Mouse (Mus musculus): ENCODE measurements around the gene Tbx3. TPM values are rescaled to one million over a fixed set of nuclear protein-coding genes. Genes with fewer than 3 reads are reported as not detected.

Gene Tbx3
- polyA plus RNA-seq, 1 experiment from 2014 or later = 2.8 TPM

DNA sequence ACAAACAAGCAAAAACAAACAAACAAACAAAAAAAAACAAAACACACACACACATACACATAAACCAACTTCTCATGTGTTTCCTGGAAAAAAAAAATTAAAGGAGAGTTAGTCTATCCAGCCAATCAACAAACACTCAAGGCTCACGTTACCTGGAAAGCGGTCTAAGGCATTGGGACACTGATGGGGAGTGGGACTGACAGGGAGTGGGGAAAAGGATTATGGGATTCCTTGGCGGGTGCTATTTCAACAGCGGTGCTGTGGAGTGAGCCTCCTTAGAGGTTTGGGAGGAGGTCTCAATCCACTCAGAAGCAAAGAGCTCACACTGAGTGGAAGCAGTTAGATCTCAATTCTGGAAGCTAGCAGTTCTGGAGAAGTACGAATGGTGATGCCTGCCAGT, 12.1 kb upstream of the Tbx3 start:
- no peak for DNase-seq
- no peaks in the 10 kb centered on the region for H3K9me3 ChIP-seq (ENCODE audit: low read length)
- H3K4me3 ChIP-seq (ENCODE audit: low read depth, low read length) = no peak overlapping the region
- no peak overlapping the region for H3K9ac ChIP-seq (replicated peaks)
- no peak overlapping the region for H3K27ac ChIP-seq (ENCODE audit: low read depth)
- 19% methylated on average over 5 of the region's 5 CpGs for WGBS (ENCODE audit: insufficient replicate concordance)
- H3K36me3 ChIP-seq (replicated peaks; ENCODE audit: insufficient read depth, low read length) = no peaks in the 10 kb centered on the region
- TF ChIP-seq EP300 (IDR thresholded peaks at IDR 0.05; ENCODE audit: low read depth) = no peak
- H3K4me1 ChIP-seq (ENCODE audit: insufficient read depth) = no peaks in the 10 kb centered on the region
- no peak overlapping the region for H3K4me2 ChIP-seq (ENCODE audit: low read depth, low read length)
- H3K27me3 ChIP-seq (ENCODE audit: insufficient read depth, low read length) = peaks cover 71% of the 10 kb centered on the region
- no peak for ATAC-seq

- ATAC-seq (no peak), DNase-seq (no peak)
- H3K27me3 ChIP-seq (ENCODE audit: insufficient read depth, low read length) = peaks cover 77% of the 10 kb centered on the region
- no peaks in the 10 kb centered on the region for H3K36me3 ChIP-seq (replicated peaks; ENCODE audit: insufficient read depth, low read length)
- H3K9ac ChIP-seq (replicated peaks) = no peak overlapping the region
- H3K4me1 ChIP-seq (ENCODE audit: insufficient read depth) = no peaks in the 10 kb centered on the region
- H3K4me2 ChIP-seq (ENCODE audit: low read depth, low read length) = no peak overlapping the region
- H3K27ac ChIP-seq (ENCODE audit: low read depth) = no peak overlapping the region
- TF ChIP-seq CTCF (IDR thresholded peaks at IDR 0.05; ENCODE audit: low read depth) (no peak), EP300 (IDR thresholded peaks at IDR 0.05; ENCODE audit: low read depth) (no peak)
- H3K9me3 ChIP-seq (ENCODE audit: low read length) = no peaks in the 10 kb centered on the region
- WGBS (ENCODE audit: insufficient replicate concordance) = 7% methylated on average over 3 of the region's 3 CpGs
- no peak overlapping the region for H3K4me3 ChIP-seq (ENCODE audit: low read depth, low read length)
Observed at GRCm38 (mm10) chr5:119659041-119659440, 11.4 kb upstream of the Tbx3 start.

DNA sequence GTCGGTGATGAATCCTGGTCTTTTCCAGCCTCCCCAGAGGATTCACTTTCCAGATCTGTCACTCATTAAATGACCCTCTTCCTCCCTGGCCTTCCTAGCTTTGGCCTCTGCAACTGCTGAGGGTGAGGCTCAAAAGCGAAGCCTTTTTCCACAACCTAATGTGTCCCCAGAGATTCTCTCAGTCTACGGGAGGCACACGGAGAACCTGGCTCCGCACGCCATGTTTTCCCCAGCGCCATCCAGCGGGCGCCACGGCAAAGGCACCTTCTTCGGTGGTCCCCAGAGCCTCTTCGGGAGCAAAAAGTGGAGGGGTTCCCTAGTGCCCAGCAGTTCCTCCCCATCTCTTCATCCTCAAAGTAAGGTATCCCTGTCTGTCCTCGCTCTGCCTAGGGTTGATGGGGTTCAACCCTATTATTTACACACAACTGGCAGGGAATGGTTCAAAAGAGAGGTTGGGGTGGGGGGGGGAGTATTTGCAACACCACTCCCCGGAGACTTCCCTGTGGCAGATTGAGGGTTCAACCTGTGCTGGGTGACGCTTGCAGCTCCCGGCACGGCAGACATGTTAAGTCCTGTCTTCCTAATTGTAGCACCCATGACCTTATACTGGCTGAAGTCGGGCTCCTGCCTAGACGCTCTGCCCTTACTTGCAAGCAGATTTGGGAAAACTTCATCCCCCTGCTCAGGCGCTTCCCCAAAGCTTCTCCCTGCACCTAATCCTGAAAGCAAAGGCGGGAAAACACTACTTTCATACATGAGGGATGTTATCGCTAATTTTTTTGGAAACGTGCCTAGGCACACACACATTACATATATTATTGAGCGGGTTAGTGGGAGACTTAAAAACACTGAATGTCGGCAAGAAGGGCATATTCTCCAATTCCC, 9.7 kb upstream of the Tbx3 start:
- no peak for ATAC-seq
- H3K4me3 ChIP-seq (ENCODE audit: low read depth, low read length) = 0 out of 2 replicates have a peak overlapping the region, but pooled peaks have one; percentile 4
- H3K27ac ChIP-seq (ENCODE audit: low read depth) = no peak overlapping the region
- TF ChIP-seq EP300 (IDR thresholded peaks at IDR 0.05; ENCODE audit: low read depth) (no peak), CTCF (IDR thresholded peaks at IDR 0.05; ENCODE audit: low read depth) (no peak)
- no peaks in the 10 kb centered on the region for H3K36me3 ChIP-seq (replicated peaks; ENCODE audit: insufficient read depth, low read length)
- 6% methylated on average over 24 of the region's 25 CpGs for WGBS (ENCODE audit: insufficient replicate concordance)
- H3K9me3 ChIP-seq (ENCODE audit: low read length) = no peaks in the 10 kb centered on the region
- no peak for DNase-seq
- H3K4me2 ChIP-seq (ENCODE audit: low read depth, low read length) = 0 out of 2 replicates have a peak overlapping the region, but pooled peaks have one; percentile 22
- peaks cover 80% of the 10 kb centered on the region for H3K27me3 ChIP-seq (ENCODE audit: insufficient read depth, low read length)
- H3K9ac ChIP-seq (replicated peaks) = no peak overlapping the region
- no peaks in the 10 kb centered on the region for H3K4me1 ChIP-seq (ENCODE audit: insufficient read depth)

DNA sequence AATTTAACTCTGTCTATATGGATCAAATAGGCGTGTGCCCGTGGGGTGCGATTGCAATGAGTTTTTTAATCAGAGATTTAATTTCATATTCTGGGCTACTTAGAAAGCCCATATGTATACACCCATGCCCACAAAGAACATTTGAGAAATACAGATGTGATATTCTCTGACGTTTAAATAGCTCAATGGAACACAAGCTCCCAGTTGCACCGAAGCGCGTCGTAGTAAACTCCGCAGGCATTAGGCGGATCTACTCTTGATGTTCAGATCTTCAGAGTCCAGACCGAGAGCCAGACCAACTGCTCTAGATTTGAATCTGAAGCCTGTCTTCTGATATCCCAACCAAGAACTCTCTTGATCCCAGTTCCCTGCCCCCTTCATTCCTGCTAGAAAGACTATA, 9.0 kb upstream of the Tbx3 start:
- TF ChIP-seq EP300 (IDR thresholded peaks at IDR 0.05; ENCODE audit: low read depth) = no peak
- TF ChIP-seq CTCF (IDR thresholded peaks at IDR 0.05; ENCODE audit: low read depth) = no peak
- H3K4me1 ChIP-seq (ENCODE audit: insufficient read depth) = no peaks in the 10 kb centered on the region
- 9% methylated on average over 11 of the region's 11 CpGs for WGBS (ENCODE audit: insufficient replicate concordance)

GRCm38 (mm10) chr5:119662326-119662725, 8.1 kb upstream of the Tbx3 start:
- 3% methylated on average over 13 of the region's 13 CpGs for WGBS (ENCODE audit: insufficient replicate concordance)
- H3K9me3 ChIP-seq (ENCODE audit: low read length) = no peaks in the 10 kb centered on the region
- H3K36me3 ChIP-seq (replicated peaks; ENCODE audit: insufficient read depth, low read length) = no peaks in the 10 kb centered on the region
- no peak for ATAC-seq
- TF ChIP-seq EP300 (IDR thresholded peaks at IDR 0.05; ENCODE audit: low read depth) = no peak
- TF ChIP-seq CTCF (IDR thresholded peaks at IDR 0.05; ENCODE audit: low read depth) = no peak
- H3K4me2 ChIP-seq (ENCODE audit: low read depth, low read length) = no peak overlapping the region
- no peak overlapping the region for H3K4me3 ChIP-seq (ENCODE audit: low read depth, low read length)
- H3K4me1 ChIP-seq (ENCODE audit: insufficient read depth) = no peaks in the 10 kb centered on the region
- H3K9ac ChIP-seq (replicated peaks) = no peak overlapping the region
- peaks cover 80% of the 10 kb centered on the region for H3K27me3 ChIP-seq (ENCODE audit: insufficient read depth, low read length)
- H3K27ac ChIP-seq (ENCODE audit: low read depth) = no peak overlapping the region
- no peak for DNase-seq

More for the DNA sequence above, 9.0 kb upstream of the Tbx3 start:
- H3K9ac ChIP-seq (replicated peaks) = no peak overlapping the region
- H3K4me2 ChIP-seq (ENCODE audit: low read depth, low read length) = no peak overlapping the region
- H3K27ac ChIP-seq (ENCODE audit: low read depth) = no peak overlapping the region
- no peaks in the 10 kb centered on the region for H3K9me3 ChIP-seq (ENCODE audit: low read length)
- no peaks in the 10 kb centered on the region for H3K36me3 ChIP-seq (replicated peaks; ENCODE audit: insufficient read depth, low read length)
- 0 out of 2 replicates have a peak overlapping the region, but pooled peaks have one; percentile 4 for H3K4me3 ChIP-seq (ENCODE audit: low read depth, low read length)
- ATAC-seq (no peak), DNase-seq (no peak)
- H3K27me3 ChIP-seq (ENCODE audit: insufficient read depth, low read length) = peaks cover 81% of the 10 kb centered on the region

DNA sequence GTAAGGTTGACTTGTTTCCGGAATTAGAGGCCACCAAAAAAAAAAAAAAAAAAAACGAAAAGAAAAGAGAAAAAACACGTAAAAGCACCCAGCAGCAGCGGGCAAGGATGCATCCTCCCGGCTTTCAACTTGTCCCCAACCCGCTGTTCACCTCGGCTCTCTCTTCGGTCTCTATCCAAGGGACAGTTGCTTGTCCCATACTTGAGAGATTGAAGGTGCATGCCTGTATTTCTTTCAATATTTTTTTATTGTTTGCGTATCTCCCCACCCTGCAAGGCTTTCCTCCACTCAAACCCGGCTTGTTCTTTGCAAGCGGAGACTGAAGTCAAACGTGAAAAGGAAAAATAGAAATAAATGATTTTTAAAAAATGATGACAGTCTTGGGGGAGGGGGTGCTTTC, 7.7 kb upstream of the Tbx3 start:
- 5% methylated on average over 12 of the region's 12 CpGs for WGBS (ENCODE audit: insufficient replicate concordance)
- H3K4me3 ChIP-seq (ENCODE audit: low read depth, low read length) = no peak overlapping the region
- TF ChIP-seq CTCF (IDR thresholded peaks at IDR 0.05; ENCODE audit: low read depth) = no peak
- no peak for TF ChIP-seq EP300 (IDR thresholded peaks at IDR 0.05; ENCODE audit: low read depth)
- H3K4me1 ChIP-seq (ENCODE audit: insufficient read depth) = no peaks in the 10 kb centered on the region
- peaks cover 80% of the 10 kb centered on the region for H3K27me3 ChIP-seq (ENCODE audit: insufficient read depth, low read length)
- H3K36me3 ChIP-seq (replicated peaks; ENCODE audit: insufficient read depth, low read length) = no peaks in the 10 kb centered on the region
- H3K9me3 ChIP-seq (ENCODE audit: low read length) = no peaks in the 10 kb centered on the region
- no peak overlapping the region for H3K4me2 ChIP-seq (ENCODE audit: low read depth, low read length)
- no peak for DNase-seq
- H3K9ac ChIP-seq (replicated peaks) = no peak overlapping the region
- H3K27ac ChIP-seq (ENCODE audit: low read depth) = no peak overlapping the region
- no peak for ATAC-seq
